Mouse (Mus musculus) naive thymus-derived CD4-positive, alpha-beta T cell, adult 2 months (primary cell): ENCODE measurements at regions not wholly inside any gene's neighbourhood (a gene's known extent, or its start where the extent isn't known, plus 50 kb on each side); places are given as distances from the start of the nearest gene placed in this dataset.

ENCODE experiments used
- DNase-seq: peaks from one replicate; pipeline ENCODE4 v3.0.0-alpha.2; 2011; ENCODE audit warnings: low read depth

GRCm38 (mm10) chr19:6645912-6646311, 103.1 kb upstream of the Slc22a12 start:
- no peak for DNase-seq

- no peak for DNase-seq
These were observed 102.0 kb upstream of the Slc22a12 start for GRCm38 (mm10) chr19:6644871-6645270.

- DNase-seq, result no peak
These were observed 96.8 kb upstream of the Slc22a12 start for GRCm38 (mm10) chr19:6639681-6640080.

GRCm38 (mm10) chr19:6633400-6633799, 90.6 kb upstream of the Slc22a12 start:
- no peak for DNase-seq

- no peak for DNase-seq
These were observed 89.0 kb upstream of the Slc22a12 start for GRCm38 (mm10) chr19:6631817-6632216.

- DNase-seq, result no peak
These were observed 87.7 kb upstream of the Slc22a12 start for GRCm38 (mm10) chr19:6630613-6630940.

GRCm38 (mm10) chr19:6629911-6630612, 87.2 kb upstream of the Slc22a12 start:
- no peak for DNase-seq

GRCm38 (mm10) chr19:6625574-6625973, 82.7 kb upstream of the Slc22a12 start:
- no peak for DNase-seq

- no peak for DNase-seq
These were observed 78.2 kb upstream of the Slc22a12 start for GRCm38 (mm10) chr19:6621023-6621422.

GRCm38 (mm10) chr19:6619546-6619945, 76.7 kb upstream of the Slc22a12 start:
- no peak for DNase-seq

GRCm38 (mm10) chr19:6616659-6617058, 73.8 kb upstream of the Slc22a12 start:
- DNase-seq, result no peak

GRCm38 (mm10) chr19:6612441-6612840, 69.6 kb upstream of the Slc22a12 start:
- no peak for DNase-seq

GRCm38 (mm10) chr19:6611921-6612320, 69.1 kb upstream of the Slc22a12 start:
- DNase-seq, result no peak

- no peak for DNase-seq
These were observed 67.9 kb upstream of the Slc22a12 start for GRCm38 (mm10) chr19:6610715-6611114.

- DNase-seq, result no peak
These were observed 67.2 kb upstream of the Slc22a12 start for GRCm38 (mm10) chr19:6610051-6610450.

GRCm38 (mm10) chr19:6607501-6607900, 64.7 kb upstream of the Slc22a12 start:
- no peak for DNase-seq

- no peak for DNase-seq
These were observed 63.8 kb upstream of the Slc22a12 start for GRCm38 (mm10) chr19:6606667-6607066.

GRCm38 (mm10) chr19:6604702-6605101, 61.9 kb upstream of the Slc22a12 start:
- DNase-seq, result no peak

- no peak for DNase-seq
These were observed 58.2 kb upstream of the Slc22a12 start for GRCm38 (mm10) chr19:6600873-6601530.

- no peak for DNase-seq
These were observed 56.4 kb upstream of the Slc22a12 start for GRCm38 (mm10) chr19:6599281-6599680.

- DNase-seq, result no peak
These were observed 55.4 kb upstream of the Slc22a12 start for GRCm38 (mm10) chr19:6598186-6598585.

- no peak for DNase-seq
These were observed 53.0 kb upstream of the Slc22a12 start for GRCm38 (mm10) chr19:6595801-6596200.
